Mouse (Mus musculus): ENCODE measurements around the gene Dchs1.

DNA sequence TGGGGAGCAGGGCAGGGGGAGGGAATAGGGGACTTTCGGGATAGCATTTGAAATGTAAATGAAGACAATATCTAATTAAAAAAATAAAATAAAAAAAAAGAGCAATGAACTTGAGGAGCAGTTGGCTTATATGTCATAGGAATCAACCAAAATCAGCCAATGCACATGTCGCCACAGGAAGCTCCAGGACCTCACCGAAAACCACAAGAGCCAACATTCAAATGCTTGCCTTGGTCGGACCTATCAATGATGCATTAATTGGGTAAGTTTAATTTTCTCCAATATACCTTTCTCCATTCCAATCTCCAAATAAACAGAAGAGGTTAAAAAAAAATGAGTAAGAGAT is 60.5 kb downstream of the Dchs1 start:
- TF ChIP-seq POLR2A (IDR thresholded peaks at IDR 0.05; ENCODE audit: extremely low read depth, insufficient read depth, low read length): no peak
- TF ChIP-seq CTCF (IDR thresholded peaks at IDR 0.05; ENCODE audit: low read depth, low read length): no peak

Measured in liver, adult 2 months (tissue).